Mouse (Mus musculus) testis, adult 2 months (tissue): ENCODE measurements at regions not wholly inside any gene's neighbourhood (a gene's known extent, or its start where the extent isn't known, plus 50 kb on each side); places are given as distances from the start of the nearest gene placed in this dataset.

Experiments
- CTCF ChIP-seq: fragments of 200-500 bp; IDR thresholded peaks from 2 replicates; pipeline ENCODE4 v1.5.1; 2012; ENCODE audit warnings: low read depth, mild to moderate bottlenecking, inconsistent platforms, low read length, moderate library complexity; ENCODE audit not compliant: control insufficient read depth, insufficient read depth, insufficient replicate concordance
- POLR2A ChIP-seq: fragments of 200-500 bp; IDR thresholded peaks from 2 replicates; pipeline ENCODE4 v1.6.1; 2012; ENCODE audit warnings: low read depth, mild to moderate bottlenecking, inconsistent platforms, low read length, moderate library complexity; ENCODE audit not compliant: control insufficient read depth

- TF ChIP-seq POLR2A: no peak
- TF ChIP-seq CTCF: no peak
Observed at GRCm38 (mm10) chr3:149956993-149957392, 966.6 kb upstream of the Adgrl2 start.
